Mouse (Mus musculus) skeletal muscle tissue, adult 2 months (tissue): ENCODE measurements around the gene Gm5615.

Experiments used
- DNase-seq: peaks from one replicate; pipeline ENCODE4 v3.0.0-alpha.2; 2012; ENCODE audit warnings: low read depth, low spot score

Gene Gm5615

GRCm38 (mm10) chr9:36541863-36542262 lies at the start of gene Gm5615:
TSS of gene Gm5615 (minus strand) at chr9:36541963.
- DNase-seq = no peak

DNA sequence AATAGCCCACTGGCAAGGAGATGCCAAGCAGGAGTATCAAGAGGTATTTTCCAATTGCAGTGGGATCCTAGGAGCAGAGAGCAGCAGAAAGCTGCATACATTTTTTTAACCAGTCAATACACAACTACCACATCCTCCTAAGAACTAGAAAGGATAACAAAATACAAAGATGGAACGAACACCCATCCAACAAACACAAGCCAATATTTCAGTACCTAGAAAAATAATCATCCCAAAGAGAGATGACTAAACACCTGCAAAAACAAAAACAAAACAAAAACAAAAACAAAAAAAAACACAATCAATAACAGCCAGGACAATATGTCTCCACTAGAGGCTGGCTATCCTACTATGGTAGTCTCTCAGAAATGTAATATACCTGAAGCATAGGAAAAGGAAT lies 40.8 kb upstream of the Gm5615 start, which contains the start of gene Gm17689:
Gm17689 (minus strand) TSS at position 101 of the 400 bp plus-strand sequence.
- no peak for DNase-seq

DNA sequence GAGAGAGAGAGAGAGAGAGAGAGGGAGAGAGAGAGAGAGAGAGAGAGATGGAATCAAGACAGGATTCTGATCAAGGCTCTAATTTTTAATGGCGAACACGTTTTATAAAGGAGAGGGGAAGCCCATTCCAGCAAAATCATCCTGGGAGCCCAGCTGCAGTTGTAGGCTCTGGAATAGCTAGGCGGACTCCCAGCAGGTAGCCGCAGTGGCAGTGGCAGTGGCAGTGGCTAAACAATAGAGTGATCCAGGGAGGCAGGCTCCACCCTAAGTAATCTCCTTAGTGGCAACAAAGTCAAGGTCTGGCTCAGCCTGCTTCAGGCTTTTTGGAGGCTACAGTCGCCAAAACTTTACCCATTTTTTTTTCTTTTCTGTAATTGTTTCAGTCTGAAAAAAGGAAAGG lies 37.6 kb downstream of the Gm5615 start:
- DNase-seq = no peak

- DNase-seq = no peak
Measured at GRCm38 (mm10) chr9:36495824-36496223, 45.9 kb downstream of the Gm5615 start.

GRCm38 (mm10) chr9:36494501-36495220 lies 47.1 kb downstream of the Gm5615 start:
- DNase-seq = no peak
